Mouse (Mus musculus) ES-CJ7 (cell line): ENCODE results near the gene Naaladl1.

Source experiments
- DNase-seq: peaks from one replicate; pipeline ENCODE4 v3.0.0; 2011; ENCODE audit warnings: low read depth, low spot score

Naaladl1 gene

GRCm38 (mm10) chr19:6082156-6082555 is 23.4 kb upstream of the Naaladl1 start, which contains the start of gene Gm28374:
TSS of gene Gm28374 (minus strand) at chr19:6082256.
- DNase-seq = no peak

- peak; percentile 99 for DNase-seq
These were observed 20.9 kb upstream of the Naaladl1 start, which contains the start of the genes Zfpl1 and Cdca5 for GRCm38 (mm10) chr19:6084478-6085248. TSS of gene Zfpl1 (minus strand) at chr19:6084956. TSS of gene Cdca5 (plus strand) at chr19:6084983.

GRCm38 (mm10) chr19:6085417-6085879 is 20.1 kb upstream of the Naaladl1 start:
- DNase-seq = peak; percentile 97

- DNase-seq = no peak
These were observed 16.7 kb upstream of the Naaladl1 start for GRCm38 (mm10) chr19:6088841-6089240.

- DNase-seq = no peak
These were observed 11.5 kb upstream of the Naaladl1 start, which contains the start of gene AC131692.1 for GRCm38 (mm10) chr19:6094119-6094518. TSS of gene AC131692.1 (plus strand) at chr19:6094419.

- no peak for DNase-seq
These were observed 7.7 kb upstream of the Naaladl1 start for GRCm38 (mm10) chr19:6097847-6098246.

GRCm38 (mm10) chr19:6101186-6101585 is 4.4 kb upstream of the Naaladl1 start:
- DNase-seq = no peak

- no peak for DNase-seq
These were observed 3.3 kb upstream of the Naaladl1 start for GRCm38 (mm10) chr19:6102169-6102853.

- DNase-seq = no peak
These were observed 1.1 kb upstream of the Naaladl1 start for GRCm38 (mm10) chr19:6104476-6104875.

GRCm38 (mm10) chr19:6113116-6113515 is 7.5 kb downstream of the Naaladl1 start:
- no peak for DNase-seq

- no peak for DNase-seq
These were observed 10.7 kb downstream of the Naaladl1 start for GRCm38 (mm10) chr19:6116113-6116850.

GRCm38 (mm10) chr19:6117346-6117985 is 11.9 kb downstream of the Naaladl1 start:
- no peak for DNase-seq

GRCm38 (mm10) chr19:6117986-6118676 is 12.5 kb downstream of the Naaladl1 start, which contains the start of gene Sac3d1:
TSS of gene Sac3d1 (minus strand) at chr19:6118650.
- DNase-seq = peak; percentile 94

- DNase-seq = no peak
These were observed 13.1 kb downstream of the Naaladl1 start for GRCm38 (mm10) chr19:6118677-6119185.

- DNase-seq = peak; percentile 38
These were observed 16.2 kb downstream of the Naaladl1 start for GRCm38 (mm10) chr19:6121761-6122160.

GRCm38 (mm10) chr19:6123330-6123729 is 17.7 kb downstream of the Naaladl1 start:
- DNase-seq = no peak

GRCm38 (mm10) chr19:6124898-6125297 is 19.3 kb downstream of the Naaladl1 start:
- no peak for DNase-seq

GRCm38 (mm10) chr19:6126289-6126688 is 20.7 kb downstream of the Naaladl1 start:
- DNase-seq = peak; percentile 83

- DNase-seq = no peak
These were observed 21.4 kb downstream of the Naaladl1 start for GRCm38 (mm10) chr19:6126789-6127580.
